Mouse (Mus musculus) limb, embryonic 15.5 days (tissue): ENCODE measurements around the gene Meis1. TPM values are rescaled to one million over a fixed set of nuclear protein-coding genes. Genes with fewer than 3 reads are reported as not detected.
A peak's percentile ranks its signal among the peaks of the same experiment; 100 is the strongest.

ENCODE experiments used
- ATAC-seq: fragments of 200-750 bp; cut with Nextera tagmentation; 2 replicates; pipeline ENCODE4 v1.8.0; 2017; ENCODE audit warnings: low read depth, moderate TSS enrichment; ENCODE audit not compliant: insufficient number of reproducible peaks, low FRiP score, low TSS enrichment
- H3K27ac ChIP-seq: fragments of 300-500 bp; sonication (generic); 2 replicates; pipeline ENCODE4 v1.5.1; 2015; ENCODE audit warnings: moderate library complexity, mild to moderate bottlenecking, inconsistent platforms
- H3K27me3 ChIP-seq: fragments of 300-500 bp; sonication (generic); 2 replicates; pipeline ENCODE4 v1.6.1; 2015; ENCODE audit warnings: inconsistent platforms
- H3K36me3 ChIP-seq: fragments of 300-500 bp; sonication (generic); 2 replicates; pipeline ENCODE4 v1.6.1; 2015; ENCODE audit warnings: inconsistent platforms
- H3K4me1 ChIP-seq: fragments of 300-500 bp; sonication (generic); 2 replicates; pipeline ENCODE4 v1.6.1; 2015; ENCODE audit warnings: inconsistent platforms
- H3K4me2 ChIP-seq: fragments of 300-500 bp; sonication (generic); 2 replicates; pipeline ENCODE4 v1.6.1; 2015; ENCODE audit warnings: mild to moderate bottlenecking, inconsistent platforms
- H3K4me3 ChIP-seq: fragments of 300-500 bp; sonication (generic); 2 replicates; pipeline ENCODE4 v1.5.1; 2015; ENCODE audit warnings: mild to moderate bottlenecking, inconsistent platforms
- H3K9ac ChIP-seq: fragments of 300-500 bp; sonication (generic); 2 replicates; pipeline ENCODE4 v1.6.1; 2015; ENCODE audit warnings: inconsistent platforms
- H3K9me3 ChIP-seq: fragments of 300-500 bp; sonication (generic); 2 replicates; pipeline ENCODE4 v1.6.1; 2016; ENCODE audit warnings: inconsistent platforms
- WGBS: fragments of 180-500 bp; shearing (Covaris S2); methylation state at CpG from one replicate; pipeline ENCODE4 v1.1.7; 2015; 5-methylcytosine and 5-hydroxymethylcytosine counted together
- polyA plus RNA-seq: library from polyadenylated mRNA; unstranded; fragments of >200 nt; fragmentation: Nextera tagmentation; extraction: Ambion mirVana; gene quantifications from 2 replicates; pipeline ENCODE4 v1.2.1, GENCODE M21; 2015

The Meis1 gene
- polyA plus RNA-seq, 1 experiment from 2014 or later: 16.3 TPM

- H3K27me3 ChIP-seq: peaks cover 63% of the 10 kb centered on the region
- WGBS: 3% methylated on average over 27 of the region's 27 CpGs
- no peak overlapping the region; the same call in 1 of the 2 replicates for H3K4me3 ChIP-seq
- no peak overlapping the region for H3K9ac ChIP-seq
- H3K4me2 ChIP-seq: peak overlapping the region; percentile 24
- H3K9me3 ChIP-seq: no peaks in the 10 kb centered on the region
- ATAC-seq: no peak
- H3K4me1 ChIP-seq: peaks cover 23% of the 10 kb centered on the region
- no peaks in the 10 kb centered on the region for H3K36me3 ChIP-seq
- H3K27ac ChIP-seq: no peak overlapping the region
Measured at GRCm38 (mm10) chr11:18875001-18875902, 143.5 kb downstream of the Meis1 start.

GRCm38 (mm10) chr11:18874278-18875000, 144.3 kb downstream of the Meis1 start:
- WGBS: 4% methylated on average over 18 of the region's 18 CpGs
- H3K9ac ChIP-seq: no peak overlapping the region

GRCm38 (mm10) chr11:18873451-18874277, 145.1 kb downstream of the Meis1 start:
- Histone ChIP-seq H3K27me3 (peaks cover 66% of the 10 kb centered on the region), H3K27ac (no peak overlapping the region), H3K9ac (no peak overlapping the region), H3K4me1 (peaks cover 23% of the 10 kb centered on the region), H3K9me3 (no peaks in the 10 kb centered on the region), H3K4me2 (no peak overlapping the region), H3K4me3 (no peak overlapping the region), H3K36me3 (no peaks in the 10 kb centered on the region)
- no peak for ATAC-seq
- WGBS: 12% methylated on average over 9 of the region's 9 CpGs

More at GRCm38 (mm10) chr11:18874278-18875000, 144.3 kb downstream of the Meis1 start:
- peak overlapping the region; percentile 24 for H3K4me2 ChIP-seq
- no peaks in the 10 kb centered on the region for H3K9me3 ChIP-seq
- ATAC-seq: no peak
- no peaks in the 10 kb centered on the region for H3K36me3 ChIP-seq
- no peak overlapping the region for H3K27ac ChIP-seq
- peaks cover 23% of the 10 kb centered on the region for H3K4me1 ChIP-seq
- H3K4me3 ChIP-seq: no peak overlapping the region; the same call in 1 of the 2 replicates
- H3K27me3 ChIP-seq: peaks cover 66% of the 10 kb centered on the region

DNA sequence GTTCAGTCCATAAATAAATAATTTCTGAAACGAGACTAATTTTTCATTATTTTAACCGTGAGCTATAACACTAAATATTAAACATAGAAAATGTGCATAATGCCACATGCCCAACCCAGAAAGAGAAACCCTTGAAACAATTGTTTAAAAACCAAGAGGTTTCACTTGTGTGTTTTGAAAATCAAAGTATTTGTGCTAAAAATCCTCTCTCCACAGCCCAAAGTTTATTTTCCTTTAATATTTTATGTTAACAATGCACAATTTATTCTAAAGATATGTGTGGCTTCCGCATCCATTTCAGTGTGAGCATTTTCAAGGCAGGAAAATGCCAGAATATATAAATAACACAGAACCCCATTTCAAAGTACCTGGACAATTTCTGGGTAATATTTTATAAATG, 146.0 kb downstream of the Meis1 start:
- Histone ChIP-seq H3K9me3 (no peaks in the 10 kb centered on the region), H3K4me2 (no peak overlapping the region), H3K27me3 (peaks cover 71% of the 10 kb centered on the region), H3K4me1 (peaks cover 23% of the 10 kb centered on the region), H3K9ac (no peak overlapping the region), H3K4me3 (no peak overlapping the region), H3K36me3 (no peaks in the 10 kb centered on the region), H3K27ac (no peak overlapping the region)
- WGBS: 15% methylated on average over 3 of the region's 3 CpGs
- ATAC-seq: no peak

DNA sequence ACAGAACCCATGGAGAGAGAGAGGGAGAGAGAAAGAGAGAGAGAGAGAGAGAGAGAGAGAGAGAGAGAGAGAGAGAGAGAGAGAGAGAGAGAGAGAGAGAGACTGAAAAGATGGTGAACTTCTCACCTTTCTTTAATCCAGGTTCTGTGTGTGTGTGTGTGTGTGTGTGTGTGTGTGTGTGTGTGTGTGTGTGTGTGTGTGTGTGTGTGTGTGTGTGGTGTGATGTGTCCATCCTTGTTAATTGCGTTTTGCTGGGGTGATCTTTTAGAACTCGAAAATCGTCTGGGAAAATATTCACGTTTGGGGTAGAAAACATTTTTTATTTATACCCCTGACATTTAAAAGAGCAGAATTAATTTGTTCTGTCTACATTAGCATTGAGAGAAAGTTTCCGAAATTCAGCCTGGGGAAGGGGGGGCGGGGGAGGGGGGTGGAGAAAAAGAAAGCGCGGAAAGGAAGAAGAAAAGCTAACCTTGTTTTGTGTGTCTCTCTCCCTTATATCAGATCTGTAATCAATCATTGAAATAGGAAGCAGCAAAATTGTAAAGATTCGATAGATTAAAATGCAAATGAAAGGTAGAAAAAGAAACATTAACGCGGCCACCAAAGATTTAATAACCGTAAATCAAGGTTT, 146.6 kb downstream of the Meis1 start:
- Histone ChIP-seq H3K9ac (no peak overlapping the region), H3K36me3 (no peaks in the 10 kb centered on the region), H3K4me1 (peaks cover 23% of the 10 kb centered on the region), H3K9me3 (no peaks in the 10 kb centered on the region), H3K27me3 (peaks cover 76% of the 10 kb centered on the region), H3K4me2 (no peak overlapping the region), H3K27ac (no peak overlapping the region), H3K4me3 (no peak overlapping the region)
- WGBS: 7% methylated on average over 12 of the region's 12 CpGs
- ATAC-seq: no peak

DNA sequence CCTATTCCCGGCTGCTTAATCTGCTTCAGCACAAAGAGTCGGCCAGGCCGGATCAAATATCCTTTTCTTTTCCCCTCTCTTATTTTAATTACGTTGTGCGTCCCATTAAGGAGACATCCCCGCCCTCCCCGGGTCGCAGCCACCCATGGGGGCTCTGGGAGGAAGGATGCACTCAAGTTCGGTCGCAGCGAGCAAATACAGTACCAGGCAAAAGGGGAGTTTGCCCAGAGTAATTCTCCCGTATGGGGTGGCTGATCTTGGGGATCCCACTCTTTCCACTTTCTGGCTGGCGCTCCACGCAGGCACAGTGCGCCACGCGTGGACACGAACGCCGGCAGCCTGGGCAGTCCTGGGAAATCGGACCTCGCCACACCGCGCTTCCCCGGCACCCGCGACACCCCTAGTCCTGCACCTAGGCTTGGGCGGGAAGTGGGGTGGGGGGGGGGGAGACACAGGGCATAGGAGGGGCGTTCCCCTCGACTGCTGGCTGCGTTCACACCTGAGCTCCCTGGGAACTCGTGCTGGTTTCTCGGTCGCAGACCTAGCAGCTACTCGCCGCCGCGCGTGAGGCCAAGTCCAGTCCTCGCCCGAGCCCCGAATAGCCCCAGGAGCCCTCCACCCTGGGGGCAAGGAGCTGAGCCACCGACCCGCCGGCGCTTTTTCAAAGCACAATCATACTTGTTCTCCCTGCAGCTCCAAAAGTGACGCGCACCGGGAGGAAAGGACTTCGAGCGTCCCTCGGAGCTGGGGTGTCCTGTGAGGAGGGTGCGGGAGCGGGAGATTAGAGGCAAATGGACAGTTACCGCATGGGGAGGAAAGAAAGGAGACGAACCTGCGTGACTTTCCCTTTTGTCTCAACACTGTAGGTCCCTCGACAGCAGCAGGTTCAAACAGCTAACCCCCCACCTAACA, 147.4 kb downstream of the Meis1 start:
- Histone ChIP-seq H3K4me2 (peak overlapping the region; percentile 51), H3K9ac (no peak overlapping the region), H3K4me3 (peak overlapping the region; percentile 32), H3K9me3 (no peaks in the 10 kb centered on the region), H3K36me3 (no peaks in the 10 kb centered on the region), H3K4me1 (peaks cover 15% of the 10 kb centered on the region), H3K27ac (no peak overlapping the region), H3K27me3 (peaks cover 68% of the 10 kb centered on the region)
- ATAC-seq: 0 out of 2 replicates have a peak, but pooled peaks have one; percentile 40
- under 1% methylated on average over 58 of the region's 58 CpGs for WGBS

GRCm38 (mm10) chr11:18870121-18870931, 148.5 kb downstream of the Meis1 start:
- Histone ChIP-seq H3K36me3 (no peaks in the 10 kb centered on the region), H3K27me3 (peaks cover 57% of the 10 kb centered on the region), H3K4me2 (no peak overlapping the region), H3K4me3 (no peak overlapping the region), H3K27ac (no peak overlapping the region), H3K4me1 (peaks cover 11% of the 10 kb centered on the region), H3K9me3 (no peaks in the 10 kb centered on the region), H3K9ac (no peak overlapping the region)
- no peak for ATAC-seq
- 9% methylated on average over 25 of the region's 25 CpGs for WGBS

GRCm38 (mm10) chr11:18869429-18869969, 149.3 kb downstream of the Meis1 start:
- Histone ChIP-seq H3K27ac (no peak overlapping the region), H3K9me3 (no peaks in the 10 kb centered on the region), H3K4me2 (no peak overlapping the region), H3K36me3 (no peaks in the 10 kb centered on the region), H3K4me1 (peaks cover 7% of the 10 kb centered on the region), H3K27me3 (peaks cover 49% of the 10 kb centered on the region), H3K9ac (no peak overlapping the region), H3K4me3 (no peak overlapping the region)
- ATAC-seq: no peak
- 30% methylated on average over 4 of the region's 6 CpGs for WGBS

DNA sequence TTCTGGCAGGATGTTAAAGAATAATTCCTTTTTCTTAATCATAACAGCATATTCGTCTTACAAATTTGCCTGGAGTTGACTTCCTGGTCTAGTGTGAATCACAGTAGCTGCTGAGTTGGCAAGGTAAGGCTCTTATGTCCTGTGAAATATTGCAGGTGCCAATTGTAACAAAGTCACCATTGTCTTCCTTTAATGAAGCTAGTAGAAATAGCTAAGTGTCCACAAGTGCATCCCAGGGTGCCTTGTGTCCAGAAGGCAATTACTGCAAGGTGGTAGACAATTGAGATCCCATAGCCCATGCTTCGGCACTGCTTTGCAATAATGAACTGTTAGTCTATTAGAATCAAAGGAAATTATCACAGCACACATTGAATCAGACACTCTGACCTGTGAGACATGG, 151.1 kb downstream of the Meis1 start:
- H3K27me3 ChIP-seq: peaks cover 38% of the 10 kb centered on the region
- ATAC-seq: no peak

More for the DNA sequence above, 151.1 kb downstream of the Meis1 start:
- Histone ChIP-seq H3K4me3 (no peak overlapping the region), H3K27ac (no peak overlapping the region), H3K4me2 (no peak overlapping the region), H3K4me1 (peaks cover 7% of the 10 kb centered on the region), H3K9me3 (no peaks in the 10 kb centered on the region), H3K36me3 (no peaks in the 10 kb centered on the region), H3K9ac (no peak overlapping the region)
- 51% methylated on average over 2 of the region's 2 CpGs for WGBS
